Mouse (Mus musculus) erythroblast, embryonic 14.5 days (primary cell): ENCODE results near the gene Gm2001. TPM values are rescaled to one million over a fixed set of nuclear protein-coding genes. Genes with fewer than 3 reads are reported as not detected.
"Not testable (repeated sequence)": the region's sequence is repeated elsewhere in the genome, so short reads cannot be mapped to it uniquely, and the experiment has no call there.

ENCODE experiments used
- H3K27me3 ChIP-seq: 2 replicates; pipeline ENCODE4 v1.6.1; 2012; ENCODE audit warnings: inconsistent platforms; ENCODE audit not compliant: control insufficient read depth
- H3K36me3 ChIP-seq: 2 replicates; pipeline ENCODE4 v1.6.1; 2012; ENCODE audit warnings: mild to moderate bottlenecking, inconsistent platforms; ENCODE audit not compliant: control insufficient read depth
- H3K4me1 ChIP-seq: 2 replicates; pipeline ENCODE4 v1.6.1; 2012; ENCODE audit warnings: inconsistent platforms; ENCODE audit not compliant: control insufficient read depth
- H3K4me3 ChIP-seq: replicated peaks from 2 replicates; pipeline ENCODE3; 2012; ENCODE audit warnings: moderate library complexity, mild to moderate bottlenecking, inconsistent platforms
- H3K9me3 ChIP-seq: 2 replicates; pipeline ENCODE4 v1.6.1; 2012; ENCODE audit warnings: low read length, inconsistent platforms, mixed read lengths; ENCODE audit not compliant: control insufficient read depth
- polyA plus RNA-seq: library from polyadenylated mRNA; stranded (reverse); fragments of >175 nt; gene quantifications from 2 replicates; pipeline ENCODE4 v1.2.3, GENCODE M21; 2012

Gene Gm2001
- polyA plus RNA-seq, result not detected in 2 replicates

- H3K4me3 ChIP-seq, H3K9me3 ChIP-seq, H3K27me3 ChIP-seq, H3K36me3 ChIP-seq, H3K4me1 ChIP-seq: not testable (repeated sequence)
These were observed at the start of gene Gm2001 for GRCm38 (mm10) chr12:87842239-87842638. Gene Gm2001 (minus strand): TSS chr12:87842339.

GRCm38 (mm10) chr12:87873772-87874171 lies 31.6 kb upstream of the Gm2001 start, which contains the start of gene Gm2016:
Gene Gm2016 (plus strand): TSS chr12:87874072.
- H3K27me3 ChIP-seq, H3K4me3 ChIP-seq, H3K36me3 ChIP-seq, H3K4me1 ChIP-seq, H3K9me3 ChIP-seq: not testable (repeated sequence)

- H3K36me3 ChIP-seq, H3K4me1 ChIP-seq, H3K27me3 ChIP-seq, H3K4me3 ChIP-seq: not testable (repeated sequence)
- peaks cover 24% of the 10 kb centered on the region for H3K9me3 ChIP-seq
These were observed 21.9 kb upstream of the Gm2001 start for GRCm38 (mm10) chr12:87864048-87864447.

GRCm38 (mm10) chr12:87863638-87864037 lies 21.5 kb upstream of the Gm2001 start:
- H3K27me3 ChIP-seq, H3K36me3 ChIP-seq, H3K4me1 ChIP-seq, H3K4me3 ChIP-seq: not testable (repeated sequence)
- peaks cover 24% of the 10 kb centered on the region for H3K9me3 ChIP-seq

- not testable (repeated sequence) for H3K4me3 ChIP-seq, H3K27me3 ChIP-seq, H3K4me1 ChIP-seq, H3K36me3 ChIP-seq
- H3K9me3 ChIP-seq, result peaks cover 27% of the 10 kb centered on the region
These were observed 19.9 kb upstream of the Gm2001 start for GRCm38 (mm10) chr12:87861740-87862692.

- H3K9me3 ChIP-seq, H3K4me1 ChIP-seq, H3K36me3 ChIP-seq, H3K27me3 ChIP-seq, H3K4me3 ChIP-seq: not testable (repeated sequence)
These were observed 13.9 kb upstream of the Gm2001 start for GRCm38 (mm10) chr12:87856067-87856466.

GRCm38 (mm10) chr12:87850657-87851056 lies 8.5 kb upstream of the Gm2001 start:
- not testable (repeated sequence) for H3K4me1 ChIP-seq, H3K36me3 ChIP-seq, H3K27me3 ChIP-seq, H3K9me3 ChIP-seq, H3K4me3 ChIP-seq

- not testable (repeated sequence) for H3K4me1 ChIP-seq, H3K4me3 ChIP-seq, H3K27me3 ChIP-seq, H3K9me3 ChIP-seq, H3K36me3 ChIP-seq
These were observed 25.9 kb downstream of the Gm2001 start, which contains the start of gene BB287469 for GRCm38 (mm10) chr12:87816277-87816676. Gene BB287469 (plus strand): TSS chr12:87816577.

GRCm38 (mm10) chr12:87797971-87798370 lies 44.2 kb downstream of the Gm2001 start:
- H3K4me3 ChIP-seq, H3K36me3 ChIP-seq, H3K4me1 ChIP-seq, H3K9me3 ChIP-seq, H3K27me3 ChIP-seq: not testable (repeated sequence)

- not testable (repeated sequence) for H3K4me3 ChIP-seq, H3K9me3 ChIP-seq, H3K4me1 ChIP-seq, H3K27me3 ChIP-seq, H3K36me3 ChIP-seq
These were observed 46.9 kb downstream of the Gm2001 start, which contains the start of gene Gm21936 for GRCm38 (mm10) chr12:87795212-87795611. Gene Gm21936 (plus strand): TSS chr12:87795512.

Other genes starting within 250 kb of the Gm2001 start
- gene Oog1, start 239.7 kb downstream of the Gm2001 start, polyA plus RNA-seq, result not detected in 2 replicates
- not detected in 2 replicates for gene Gm4027, start 223.5 kb downstream of the Gm2001 start, polyA plus RNA-seq
- gene Gm16381, start 197.7 kb downstream of the Gm2001 start, polyA plus RNA-seq, result not detected in 2 replicates
- not detected in 2 replicates for gene Gm21319, start 66.6 kb downstream of the Gm2001 start, polyA plus RNA-seq
- gene Gm21936, start 46.8 kb downstream of the Gm2001 start, polyA plus RNA-seq, result not detected in 2 replicates
- gene BB287469, start 25.8 kb downstream of the Gm2001 start, polyA plus RNA-seq, result not detected in 2 replicates
- not detected in 2 replicates for gene Gm2016, start 31.7 kb upstream of the Gm2001 start, polyA plus RNA-seq
- gene Gm2022, start 53.0 kb upstream of the Gm2001 start, polyA plus RNA-seq, result not detected in 2 replicates
- not detected in 2 replicates for gene Gm2035, start 77.5 kb upstream of the Gm2001 start, polyA plus RNA-seq
- not detected in 2 replicates for gene Gm2042, start 111.7 kb upstream of the Gm2001 start, polyA plus RNA-seq
- gene Gm2075, start 169.5 kb upstream of the Gm2001 start, polyA plus RNA-seq, result not detected in 2 replicates
- gene Gm6803, start 176.4 kb upstream of the Gm2001 start, polyA plus RNA-seq, result not detected in 2 replicates
- not detected in 2 replicates for gene Gm2056, start 184.7 kb upstream of the Gm2001 start, polyA plus RNA-seq
- not detected in 2 replicates for gene Gm16368, start 241.4 kb upstream of the Gm2001 start, polyA plus RNA-seq